Mouse (Mus musculus): Measurements from ENCODE around the gene Xxylt1. TPM values are rescaled to one million over a fixed set of nuclear protein-coding genes. Genes with fewer than 3 reads are reported as not detected.

The Xxylt1 gene
- 26.1 TPM for polyA plus RNA-seq (2017; shearing (Covaris generic))

GRCm38 (mm10) chr16:31081125-31081664 is at the start of gene Xxylt1:
Gene Xxylt1 (minus strand): TSS chr16:31081432.

Other genes starting within 250 kb of the Xxylt1 start
- gene Acap2, start 119.8 kb upstream of the Xxylt1 start, polyA plus RNA-seq (2017; shearing (Covaris generic)) = 39.1 TPM
- gene Ppp1r2, start 193.8 kb upstream of the Xxylt1 start, polyA plus RNA-seq (2017; shearing (Covaris generic)) = 58.6 TPM
- gene Apod, start 233.4 kb upstream of the Xxylt1 start, polyA plus RNA-seq (2017; shearing (Covaris generic)) = not detected